Mouse (Mus musculus): ENCODE results near the gene Zfp936. TPM values are rescaled to one million over a fixed set of nuclear protein-coding genes. Genes with fewer than 3 reads are reported as not detected.
A peak's percentile ranks its signal among the peaks of the same experiment; 100 is the strongest.
"Not testable (repeated sequence)": the region's sequence is repeated elsewhere in the genome, so short reads cannot be mapped to it uniquely, and the experiment has no call there.

Zfp936 gene
- 1.2 and 1.4 TPM in 2 replicates for polyA plus RNA-seq (2012; rRNA removed)

- H3K27me3 ChIP-seq (ENCODE audit: control insufficient read depth, insufficient read depth, low read length); H3K36me3 ChIP-seq (ENCODE audit: control insufficient read depth, insufficient read depth, low read length); H3K4me1 ChIP-seq (ENCODE audit: control insufficient read depth, insufficient read depth, low read length): not testable (repeated sequence)
- Histone ChIP-seq H3K27ac (ENCODE audit: control insufficient read depth, insufficient read depth, low read depth, low read length) (peak within 1 kb of the TSS; percentile 48; the same call in 1 of the 2 replicates), H3K4me3 (ENCODE audit: control insufficient read depth, low read depth, low read length) (peak within 1 kb of the TSS; percentile 30)
These were observed at the start of gene Zfp936 for GRCm38 (mm10) chr7:43113929-43114328. TSS of gene Zfp936 (plus strand) at chr7:43114229.

GRCm38 (mm10) chr7:43077831-43078230, 36.2 kb upstream of the Zfp936 start:
- no peak overlapping the region for H3K27ac ChIP-seq (ENCODE audit: control insufficient read depth, insufficient read depth, low read depth, low read length)
- no peaks in the 10 kb centered on the region for H3K27me3 ChIP-seq (ENCODE audit: control insufficient read depth, insufficient read depth, low read length)
- peaks cover 2% of the 10 kb centered on the region; the same call in 1 of the 2 replicates for H3K4me1 ChIP-seq (ENCODE audit: control insufficient read depth, insufficient read depth, low read length)
- TF ChIP-seq POLR2A (IDR thresholded peaks at IDR 0.05; ENCODE audit: control insufficient read depth, low read depth, low read length), result no peak
- TF ChIP-seq CTCF (IDR thresholded peaks at IDR 0.05; ENCODE audit: control insufficient read depth, insufficient read depth, insufficient replicate concordance, low read depth, low read length), result no peak
- peak overlapping the region; percentile 74 for H3K4me3 ChIP-seq (ENCODE audit: control insufficient read depth, low read depth, low read length)
- no peaks in the 10 kb centered on the region for H3K36me3 ChIP-seq (ENCODE audit: control insufficient read depth, insufficient read depth, low read length)

- H3K4me1 ChIP-seq (ENCODE audit: control insufficient read depth, insufficient read depth, low read length); H3K36me3 ChIP-seq (ENCODE audit: control insufficient read depth, insufficient read depth, low read length); H3K4me3 ChIP-seq (ENCODE audit: control insufficient read depth, low read depth, low read length); H3K27me3 ChIP-seq (ENCODE audit: control insufficient read depth, insufficient read depth, low read length); H3K27ac ChIP-seq (ENCODE audit: control insufficient read depth, insufficient read depth, low read depth, low read length): not testable (repeated sequence)
These were observed 14.7 kb downstream of the Zfp936 start for GRCm38 (mm10) chr7:43128691-43129090.

GRCm38 (mm10) chr7:43164121-43164520, 50.1 kb downstream of the Zfp936 start:
- H3K27ac ChIP-seq (ENCODE audit: control insufficient read depth, insufficient read depth, low read depth, low read length); H3K4me3 ChIP-seq (ENCODE audit: control insufficient read depth, low read depth, low read length); H3K4me1 ChIP-seq (ENCODE audit: control insufficient read depth, insufficient read depth, low read length); H3K36me3 ChIP-seq (ENCODE audit: control insufficient read depth, insufficient read depth, low read length); H3K27me3 ChIP-seq (ENCODE audit: control insufficient read depth, insufficient read depth, low read length): not testable (repeated sequence)

GRCm38 (mm10) chr7:43167101-43167500, 53.1 kb downstream of the Zfp936 start:
- not testable (repeated sequence) for H3K4me1 ChIP-seq (ENCODE audit: control insufficient read depth, insufficient read depth, low read length); H3K27ac ChIP-seq (ENCODE audit: control insufficient read depth, insufficient read depth, low read depth, low read length); H3K36me3 ChIP-seq (ENCODE audit: control insufficient read depth, insufficient read depth, low read length); H3K27me3 ChIP-seq (ENCODE audit: control insufficient read depth, insufficient read depth, low read length); H3K4me3 ChIP-seq (ENCODE audit: control insufficient read depth, low read depth, low read length)

- H3K27ac ChIP-seq (ENCODE audit: control insufficient read depth, insufficient read depth, low read depth, low read length); H3K4me3 ChIP-seq (ENCODE audit: control insufficient read depth, low read depth, low read length): not testable (repeated sequence)
These were observed 53.8 kb downstream of the Zfp936 start for GRCm38 (mm10) chr7:43167811-43168210.

GRCm38 (mm10) chr7:43168212-43168611, 54.2 kb downstream of the Zfp936 start:
- not testable (repeated sequence) for H3K27ac ChIP-seq (ENCODE audit: control insufficient read depth, insufficient read depth, low read depth, low read length); H3K27me3 ChIP-seq (ENCODE audit: control insufficient read depth, insufficient read depth, low read length); H3K4me3 ChIP-seq (ENCODE audit: control insufficient read depth, low read depth, low read length); H3K36me3 ChIP-seq (ENCODE audit: control insufficient read depth, insufficient read depth, low read length); H3K4me1 ChIP-seq (ENCODE audit: control insufficient read depth, insufficient read depth, low read length)

More at GRCm38 (mm10) chr7:43167811-43168210, 53.8 kb downstream of the Zfp936 start:
- H3K36me3 ChIP-seq (ENCODE audit: control insufficient read depth, insufficient read depth, low read length); H3K27me3 ChIP-seq (ENCODE audit: control insufficient read depth, insufficient read depth, low read length); H3K4me1 ChIP-seq (ENCODE audit: control insufficient read depth, insufficient read depth, low read length): not testable (repeated sequence)

GRCm38 (mm10) chr7:43177003-43177702, 63.1 kb downstream of the Zfp936 start:
- Histone ChIP-seq H3K4me1 (ENCODE audit: control insufficient read depth, insufficient read depth, low read length) (no peaks in the 10 kb centered on the region; the same call in 1 of the 2 replicates), H3K27ac (ENCODE audit: control insufficient read depth, insufficient read depth, low read depth, low read length) (no peak overlapping the region), H3K4me3 (ENCODE audit: control insufficient read depth, low read depth, low read length) (peak overlapping the region; percentile 80), H3K27me3 (ENCODE audit: control insufficient read depth, insufficient read depth, low read length) (no peaks in the 10 kb centered on the region), H3K36me3 (ENCODE audit: control insufficient read depth, insufficient read depth, low read length) (no peaks in the 10 kb centered on the region)
- TF ChIP-seq POLR2A (IDR thresholded peaks at IDR 0.05; ENCODE audit: control insufficient read depth, low read depth, low read length), result no peak
- TF ChIP-seq CTCF (IDR thresholded peaks at IDR 0.05; ENCODE audit: control insufficient read depth, insufficient read depth, insufficient replicate concordance, low read depth, low read length), result no peak

- H3K27ac ChIP-seq (ENCODE audit: control insufficient read depth, insufficient read depth, low read depth, low read length); H3K36me3 ChIP-seq (ENCODE audit: control insufficient read depth, insufficient read depth, low read length); H3K27me3 ChIP-seq (ENCODE audit: control insufficient read depth, insufficient read depth, low read length); H3K4me3 ChIP-seq (ENCODE audit: control insufficient read depth, low read depth, low read length); H3K4me1 ChIP-seq (ENCODE audit: control insufficient read depth, insufficient read depth, low read length): not testable (repeated sequence)
These were observed 99.8 kb downstream of the Zfp936 start for GRCm38 (mm10) chr7:43213781-43214180.

Other genes with a start within 250 kb of the Zfp936 start
- 0.05 and 0.16 TPM in 2 replicates for gene Gm2381, start 247.0 kb upstream of the Zfp936 start, polyA plus RNA-seq (2012; rRNA removed)
- gene Vmn2r63, start 180.4 kb upstream of the Zfp936 start, polyA plus RNA-seq (2012; rRNA removed), result not detected in 2 replicates
- not detected in 2 replicates for gene Gm9268, start 95.5 kb upstream of the Zfp936 start, polyA plus RNA-seq (2012; rRNA removed)
- gene Zfp715, start 199.1 kb downstream of the Zfp936 start, polyA plus RNA-seq (2012; rRNA removed), result 6.7 TPM in 2 replicates
- gene Siglecf, start 237.1 kb downstream of the Zfp936 start, polyA plus RNA-seq (2012; rRNA removed), result 0.10 and 0.11 TPM in 2 replicates

All from testis, adult 2 months (tissue).